Mouse (Mus musculus) monocyte, adult 2 months (primary cell): ENCODE data around the gene Tmem245.

Experiments used
- DNase-seq, 2 experiments: peaks; one replicate each; pipeline ENCODE4 v3.0.0; 2022; ENCODE audit warnings: low spot score in 2 of 2, low read depth in 1 of 2

Gene Tmem245

GRCm38 (mm10) chr4:56865971-56866370, 81.3 kb downstream of the Tmem245 start:
- DNase-seq = no peak

GRCm38 (mm10) chr4:56865003-56865511, 82.2 kb downstream of the Tmem245 start, which contains the start of gene Ctnnal1:
Gene Ctnnal1, minus strand, starts transcription at chr4:56865188.
- peak in 1 of 2 experiments; percentile 6 for DNase-seq

- DNase-seq = peak in 1 of 2 experiments; percentile 0
These were observed 82.7 kb downstream of the Tmem245 start for GRCm38 (mm10) chr4:56864417-56865001.

GRCm38 (mm10) chr4:56864016-56864415, 83.2 kb downstream of the Tmem245 start:
- no peak for DNase-seq

GRCm38 (mm10) chr4:56861551-56861950, 85.7 kb downstream of the Tmem245 start:
- no peak for DNase-seq

GRCm38 (mm10) chr4:56858733-56859132, 88.5 kb downstream of the Tmem245 start:
- DNase-seq = no peak

GRCm38 (mm10) chr4:56856371-56856949, 90.8 kb downstream of the Tmem245 start:
- DNase-seq = no peak

GRCm38 (mm10) chr4:56855935-56856334, 91.3 kb downstream of the Tmem245 start:
- DNase-seq = no peak

GRCm38 (mm10) chr4:56850724-56851123, 96.5 kb downstream of the Tmem245 start:
- no peak for DNase-seq

GRCm38 (mm10) chr4:56848044-56848443, 99.2 kb downstream of the Tmem245 start:
- no peak for DNase-seq

- no peak for DNase-seq
These were observed 99.8 kb downstream of the Tmem245 start for GRCm38 (mm10) chr4:56847400-56847799.

GRCm38 (mm10) chr4:56845896-56846533, 101.2 kb downstream of the Tmem245 start:
- no peak for DNase-seq

GRCm38 (mm10) chr4:56844911-56845310, 102.3 kb downstream of the Tmem245 start:
- DNase-seq = no peak

GRCm38 (mm10) chr4:56843963-56844362, 103.3 kb downstream of the Tmem245 start:
- no peak for DNase-seq

GRCm38 (mm10) chr4:56842501-56842900, 104.7 kb downstream of the Tmem245 start:
- DNase-seq = no peak

- DNase-seq = no peak
These were observed 106.9 kb downstream of the Tmem245 start for GRCm38 (mm10) chr4:56840297-56840696.

- no peak for DNase-seq
These were observed 109.6 kb downstream of the Tmem245 start for GRCm38 (mm10) chr4:56837661-56838060.

- no peak for DNase-seq
These were observed 115.2 kb downstream of the Tmem245 start for GRCm38 (mm10) chr4:56831998-56832397.

GRCm38 (mm10) chr4:56831013-56831609, 116.1 kb downstream of the Tmem245 start:
- DNase-seq = no peak

- no peak for DNase-seq
These were observed 117.7 kb downstream of the Tmem245 start for GRCm38 (mm10) chr4:56829511-56829921.

- no peak for DNase-seq
These were observed 118.3 kb downstream of the Tmem245 start for GRCm38 (mm10) chr4:56828932-56829331.

- DNase-seq = no peak
These were observed 123.0 kb downstream of the Tmem245 start for GRCm38 (mm10) chr4:56824231-56824630.
